10 mouse cellular contexts compared by ENCODE assay signal in the genomic region with DNA sequence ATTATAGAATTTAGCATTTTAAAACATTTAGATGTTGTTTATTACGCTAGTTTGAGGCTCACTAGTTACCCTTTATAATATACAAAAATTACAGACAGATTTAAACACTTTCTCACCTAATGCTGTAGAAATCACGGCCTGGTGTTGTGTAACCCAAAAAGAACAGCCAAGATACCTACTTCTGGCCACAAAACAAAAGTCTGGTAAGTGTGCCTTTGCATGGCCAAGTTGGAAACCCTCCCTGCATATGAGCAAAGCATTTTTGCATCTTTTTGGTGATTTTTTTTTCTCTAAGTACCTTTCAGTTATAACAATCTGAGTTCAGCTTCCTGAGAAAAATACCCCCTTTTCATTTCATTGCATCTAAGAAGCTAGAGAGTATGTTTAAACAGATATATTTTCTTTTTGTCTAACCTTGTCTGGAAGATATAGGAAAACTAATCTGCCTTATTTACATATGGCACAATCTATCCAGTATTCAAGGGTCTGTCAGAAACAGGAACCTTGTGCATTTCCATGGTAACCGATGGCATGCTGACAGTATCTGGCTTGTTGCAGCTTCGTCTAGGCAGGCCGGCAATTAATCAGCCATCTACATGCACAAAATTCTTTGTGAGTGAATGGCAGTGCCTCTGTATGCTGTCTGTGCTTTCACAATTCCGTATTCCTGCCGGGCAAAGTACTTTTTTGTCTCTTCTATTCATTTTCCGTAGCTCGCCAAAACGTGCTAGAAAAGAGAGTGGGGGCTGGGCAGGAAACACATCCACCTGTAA.
DNase-seq lines count a peak whose midpoint lies in the region; ATAC-seq and TF ChIP-seq lines count a peak whose summit lies in the region.
"Had no signal": no experiment of that assay in that cellular context is flagged by ENCODE, and none has a peak within 500 bp of the region (broad histone marks: within the 10 kb centered on the region; RNA-seq: fewer than 3 reads in every experiment).

No protein-coding gene starts in this region.

- no peak for TF ChIP-seq CTCF in liver, postnatal 0 days (IDR thresholded peaks at IDR 0.05; ENCODE audit: low read depth)

- DNase-seq in R1 (ENCODE audit: low read depth, low spot score), result peak; percentile 28
- DNase-seq in embryo, embryonic 10.5 days (ENCODE audit: low spot score), result peak; percentile 75
- peak; percentile 56 for DNase-seq in hindbrain, embryonic 10.5 days (ENCODE audit: low spot score)
- peak; percentile 86 for DNase-seq in midbrain, embryonic 14.5 days
- no peak for DNase-seq in ovary, adult 18-20 months (ENCODE audit: low spot score)
- DNase-seq in liver, postnatal 0 days, result no peak
- DNase-seq in B cell, adult 2 months, result no peak
- DNase-seq: cerebellum, adult 9-10 months; thymus, postnatal 14 days had no signal

- peak overlapping the region; percentile 76 for H3K27ac ChIP-seq in hindbrain, embryonic 10.5 days
- peak overlapping the region; percentile 81 for H3K27ac ChIP-seq in midbrain, embryonic 14.5 days (replicated peaks; ENCODE audit: low read depth, low read length)
- H3K27ac ChIP-seq in liver, postnatal 0 days (ENCODE audit: low read depth), result no peak overlapping the region
- H3K27ac ChIP-seq: lung, embryonic 15.5 days had no signal

- no peaks in the 10 kb centered on the region for H3K9me3 ChIP-seq in hindbrain, embryonic 10.5 days
- H3K9me3 ChIP-seq in midbrain, embryonic 14.5 days (ENCODE audit: control insufficient read depth, low read length), result no peaks in the 10 kb centered on the region
- H3K9me3 ChIP-seq in liver, postnatal 0 days (ENCODE audit: low read length), result no peaks in the 10 kb centered on the region
- H3K9me3 ChIP-seq: lung, embryonic 15.5 days had no signal

- H3K4me3 ChIP-seq in hindbrain, embryonic 10.5 days, result no peak overlapping the region
- H3K4me3 ChIP-seq in midbrain, embryonic 14.5 days (replicated peaks; ENCODE audit: low read depth, low read length), result no peak overlapping the region
- no peak overlapping the region for H3K4me3 ChIP-seq in liver, postnatal 0 days (ENCODE audit: low read depth, low read length)
- H3K4me3 ChIP-seq: lung, embryonic 15.5 days had no signal

- no peak for TF ChIP-seq EP300 in liver, postnatal 0 days (IDR thresholded peaks at IDR 0.05; ENCODE audit: low read depth)

- H3K36me3 ChIP-seq in hindbrain, embryonic 10.5 days, result no peaks in the 10 kb centered on the region
- H3K36me3 ChIP-seq in midbrain, embryonic 14.5 days (ENCODE audit: control insufficient read depth, insufficient read depth, low read length), result no peaks in the 10 kb centered on the region
- H3K36me3 ChIP-seq in liver, postnatal 0 days (replicated peaks; ENCODE audit: insufficient read depth, low read length), result no peaks in the 10 kb centered on the region
- H3K36me3 ChIP-seq: lung, embryonic 15.5 days had no signal

- H3K4me1 ChIP-seq in hindbrain, embryonic 10.5 days (replicated peaks), result peaks cover 13% of the 10 kb centered on the region
- peaks cover 15% of the 10 kb centered on the region for H3K4me1 ChIP-seq in midbrain, embryonic 14.5 days (ENCODE audit: control insufficient read depth, insufficient read depth, low read length)
- no peaks in the 10 kb centered on the region for H3K4me1 ChIP-seq in liver, postnatal 0 days (ENCODE audit: insufficient read depth)
- H3K4me1 ChIP-seq: lung, embryonic 15.5 days had no signal

- peak; percentile 84 for ATAC-seq in midbrain, embryonic 14.5 days (ENCODE audit: low FRiP score, low TSS enrichment)
- ATAC-seq in liver, postnatal 0 days, result no peak

- H3K27me3 ChIP-seq in hindbrain, embryonic 10.5 days (ENCODE audit: insufficient read depth, poor library complexity, severe bottlenecking), result no peaks in the 10 kb centered on the region
- no peaks in the 10 kb centered on the region for H3K27me3 ChIP-seq in midbrain, embryonic 14.5 days (ENCODE audit: control insufficient read depth, insufficient read depth, low read length)
- H3K27me3 ChIP-seq in liver, postnatal 0 days (ENCODE audit: insufficient read depth, low read length), result no peaks in the 10 kb centered on the region
- H3K27me3 ChIP-seq: lung, embryonic 15.5 days had no signal

- peak overlapping the region; percentile 3; the same call in 1 of the 2 replicates for H3K9ac ChIP-seq in midbrain, embryonic 14.5 days (replicated peaks; ENCODE audit: low read length)
- H3K9ac ChIP-seq in liver, postnatal 0 days (replicated peaks), result no peak overlapping the region
- H3K9ac ChIP-seq: lung, embryonic 15.5 days had no signal

- H3K4me2 ChIP-seq in midbrain, embryonic 14.5 days (ENCODE audit: low read length), result peak overlapping the region; percentile 27
- no peak overlapping the region for H3K4me2 ChIP-seq in liver, postnatal 0 days (ENCODE audit: low read depth, low read length)
- H3K4me2 ChIP-seq: lung, embryonic 15.5 days had no signal

- WGBS in hindbrain, embryonic 10.5 days, result 46% methylated on average over 10 of the region's 10 CpGs
- WGBS in midbrain, embryonic 14.5 days, result 21% methylated on average over 10 of the region's 10 CpGs
- WGBS in liver, postnatal 0 days (ENCODE audit: insufficient replicate concordance), result 61% methylated on average over 10 of the region's 10 CpGs

Comparison
In these comparisons a context has a peak if more than half of its experiments do, and no peak if none do; other contexts are left out.
1. DNase-seq: peak in R1 (single experiment), embryo, embryonic 10.5 days (single experiment), hindbrain, embryonic 10.5 days (single experiment) and midbrain, embryonic 14.5 days (single experiment); none in ovary, adult 18-20 months (single experiment), liver, postnatal 0 days (single experiment) and B cell, adult 2 months (0 of 2).